Mouse (Mus musculus): ENCODE measurements at regions not wholly inside any gene's neighbourhood (a gene's known extent, or its start where the extent isn't known, plus 50 kb on each side); places are given as distances from the start of the nearest gene placed in this dataset.

DNA sequence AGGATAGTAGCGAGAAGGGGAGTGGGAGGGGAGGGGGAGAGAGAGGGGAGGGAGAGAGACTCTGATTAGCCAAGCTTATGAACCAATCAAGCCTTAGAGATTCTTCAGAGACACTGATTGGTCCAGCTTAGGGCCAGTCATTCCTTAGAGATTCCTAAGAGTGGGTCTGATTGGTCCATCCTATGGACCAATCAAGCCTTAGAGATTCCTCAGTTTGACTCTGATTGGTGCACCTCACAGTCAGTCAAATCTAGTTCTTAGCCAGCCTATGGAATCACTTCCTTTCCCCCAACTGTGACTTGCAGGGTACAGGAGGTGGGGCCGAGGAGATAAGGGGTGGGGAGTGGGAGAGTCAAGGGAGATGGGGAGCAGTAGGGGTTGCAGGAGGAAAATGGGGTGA lies 152.8 kb downstream of the Suds3 start:
- DNase-seq = no peak
- Histone ChIP-seq H3K36me3 (no peaks in the 10 kb centered on the region), H3K9me3 (replicated peaks) (peaks cover 26% of the 10 kb centered on the region), H3K9ac (no peak overlapping the region), H3K4me3 (replicated peaks) (no peak overlapping the region), H3K4me2 (no peak overlapping the region), H3K27ac (no peak overlapping the region), H3K4me1 (replicated peaks) (no peaks in the 10 kb centered on the region), H3K27me3 (no peaks in the 10 kb centered on the region)
- ATAC-seq (ENCODE audit: low read depth) = no peak
- WGBS (ENCODE audit: insufficient replicate concordance) = 53% methylated on average over 2 of the region's 2 CpGs

DNA sequence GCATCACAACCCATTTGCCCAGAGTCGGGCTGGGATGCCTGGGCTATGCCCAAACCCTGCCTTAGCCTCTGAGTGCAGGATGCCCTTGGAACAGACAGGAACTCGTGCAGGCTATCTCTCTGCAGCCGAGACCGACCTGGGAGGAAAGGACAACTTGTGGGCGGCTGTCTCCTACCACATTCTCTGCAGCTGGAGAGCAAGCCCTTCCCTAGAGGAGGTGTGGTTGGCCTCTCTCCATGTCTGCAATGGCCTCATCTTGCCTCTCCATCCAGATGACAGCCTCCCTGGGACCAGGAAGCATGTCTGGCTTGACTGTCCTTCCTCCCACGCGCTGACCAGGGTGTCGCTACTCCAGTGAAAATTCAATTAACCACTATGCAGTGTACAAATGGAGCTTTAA lies 155.9 kb downstream of the Suds3 start:
- no peaks in the 10 kb centered on the region for H3K36me3 ChIP-seq
- no peak overlapping the region for H3K9ac ChIP-seq
- ATAC-seq (ENCODE audit: low read depth) (no peak), DNase-seq (no peak)
- H3K4me3 ChIP-seq (replicated peaks) = no peak overlapping the region
- H3K27ac ChIP-seq = no peak overlapping the region
- 50% methylated on average over 8 of the region's 8 CpGs for WGBS (ENCODE audit: insufficient replicate concordance)
- no peaks in the 10 kb centered on the region for H3K27me3 ChIP-seq
- H3K9me3 ChIP-seq (replicated peaks) = peaks cover 43% of the 10 kb centered on the region
- no peak overlapping the region for H3K4me2 ChIP-seq
- H3K4me1 ChIP-seq (replicated peaks) = no peaks in the 10 kb centered on the region

DNA sequence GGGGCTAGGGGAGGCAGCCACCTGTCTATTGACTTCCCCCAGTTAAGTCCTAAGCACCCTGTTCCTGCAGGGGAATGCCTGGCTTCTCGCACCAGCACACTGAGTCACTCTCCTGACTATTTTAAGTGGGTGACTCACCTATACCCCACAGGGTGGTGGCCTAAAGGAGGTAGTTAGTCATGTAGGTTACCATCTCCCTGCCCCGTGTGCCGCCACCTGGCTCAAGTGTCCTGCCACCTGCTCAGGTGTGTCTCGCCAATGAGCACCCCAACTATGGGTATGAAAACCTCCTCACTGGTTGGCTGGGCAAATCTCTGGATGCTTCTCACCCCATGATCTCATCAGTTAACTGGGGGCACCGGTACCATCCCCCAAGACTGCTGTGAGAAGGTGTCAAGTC lies 157.8 kb downstream of the Suds3 start:
- DNase-seq = no peak
- no peak overlapping the region for H3K4me3 ChIP-seq (replicated peaks)
- H3K9me3 ChIP-seq (replicated peaks) = peaks cover 45% of the 10 kb centered on the region
- H3K4me1 ChIP-seq (replicated peaks) = no peaks in the 10 kb centered on the region
- H3K36me3 ChIP-seq = no peaks in the 10 kb centered on the region
- no peak overlapping the region for H3K4me2 ChIP-seq
- H3K27me3 ChIP-seq = no peaks in the 10 kb centered on the region
- H3K9ac ChIP-seq = no peak overlapping the region
- whole genome bisulfite sequencing (ENCODE audit: insufficient replicate concordance) = 63% methylated on average over 5 of the region's 5 CpGs
- no peak for ATAC-seq (ENCODE audit: low read depth)
- no peak overlapping the region for H3K27ac ChIP-seq

DNA sequence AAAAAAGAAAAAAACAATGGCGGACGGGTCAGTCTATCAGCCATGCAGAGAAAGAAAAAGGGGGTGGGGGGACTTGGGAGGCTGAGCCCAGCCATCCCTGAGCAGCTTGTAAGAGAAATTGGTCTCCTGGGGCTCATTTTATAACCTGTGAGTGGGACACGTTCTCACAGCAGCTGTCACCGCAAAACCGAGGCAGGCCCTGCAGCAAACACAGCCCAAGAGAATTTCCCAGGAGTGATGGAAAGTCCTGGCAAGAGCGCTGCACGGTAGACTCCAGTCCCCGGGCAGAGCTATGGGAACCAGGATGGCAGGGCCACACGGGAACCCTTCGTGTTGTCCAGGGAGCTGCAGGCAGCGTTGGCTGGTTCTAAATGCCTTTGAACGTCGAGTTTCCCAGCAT lies 159.3 kb downstream of the Suds3 start:
- DNase-seq (no peak), ATAC-seq (ENCODE audit: low read depth) (no peak)
- Histone ChIP-seq H3K4me2 (no peak overlapping the region), H3K9ac (no peak overlapping the region), H3K27ac (no peak overlapping the region), H3K4me3 (replicated peaks) (no peak overlapping the region), H3K27me3 (no peaks in the 10 kb centered on the region), H3K36me3 (no peaks in the 10 kb centered on the region), H3K9me3 (replicated peaks) (peaks cover 34% of the 10 kb centered on the region), H3K4me1 (replicated peaks) (no peaks in the 10 kb centered on the region)
- 61% methylated on average over 13 of the region's 13 CpGs for WGBS (ENCODE audit: insufficient replicate concordance)

DNA sequence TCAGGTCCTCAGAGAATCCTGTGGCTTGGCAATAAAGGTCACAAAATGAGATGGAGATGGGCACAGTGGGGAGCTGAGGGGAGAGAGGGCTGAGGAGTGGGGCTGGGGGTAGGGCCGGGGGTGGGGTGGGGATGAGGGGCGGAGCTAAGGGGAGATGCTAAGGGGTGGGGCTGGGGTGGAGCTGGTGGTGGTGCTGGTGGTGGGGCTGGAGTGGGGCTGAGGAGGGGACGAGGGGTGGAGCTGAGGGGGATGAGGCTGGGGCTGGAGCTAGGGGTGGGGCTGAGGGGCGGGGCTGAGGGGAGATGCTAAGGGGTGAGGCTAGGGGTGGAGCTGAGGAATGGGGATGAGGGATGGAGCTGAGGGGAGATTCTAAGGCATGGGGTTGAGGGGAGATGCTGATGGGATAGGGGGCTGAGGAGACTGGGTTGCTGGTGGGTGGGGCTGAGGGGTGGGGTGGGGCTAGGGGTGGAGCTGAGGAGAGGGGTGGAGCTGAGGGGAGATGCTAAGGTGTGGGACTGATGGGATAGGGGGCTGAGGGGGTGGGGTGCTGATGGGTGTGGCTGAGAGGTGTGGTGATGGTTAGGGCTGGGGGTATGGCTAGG lies 165.5 kb downstream of the Suds3 start:
- no peak for DNase-seq
- WGBS (ENCODE audit: insufficient replicate concordance) = 4% methylated on average over 4 of the region's 4 CpGs
- no peak for ATAC-seq (ENCODE audit: low read depth)

DNA sequence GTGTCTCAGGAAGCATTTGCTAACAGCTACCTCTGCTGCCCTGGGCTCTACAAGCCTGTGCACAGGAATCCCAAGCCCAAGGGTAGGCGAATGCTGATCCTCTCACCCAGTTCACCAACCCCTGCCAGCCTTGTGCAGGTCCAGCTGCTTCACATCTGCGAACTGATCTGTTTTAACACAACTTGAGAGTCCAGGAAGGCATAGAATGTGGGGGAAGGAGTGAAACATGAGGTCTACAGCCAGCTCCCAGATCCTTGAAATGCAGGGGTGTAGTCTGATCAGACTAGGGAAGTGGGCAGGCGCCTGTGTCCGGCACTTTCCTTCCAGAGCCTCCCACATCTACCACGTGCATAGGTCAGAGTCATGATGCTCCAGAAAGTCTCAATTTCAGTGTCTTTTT lies 181.3 kb downstream of the Suds3 start:
- H3K36me3 ChIP-seq = no peaks in the 10 kb centered on the region
- no peaks in the 10 kb centered on the region for H3K27me3 ChIP-seq
- no peak overlapping the region for H3K27ac ChIP-seq
- H3K9ac ChIP-seq = no peak overlapping the region
- peaks cover 35% of the 10 kb centered on the region for H3K9me3 ChIP-seq (replicated peaks)
- ATAC-seq (ENCODE audit: low read depth) (no peak), DNase-seq (no peak)
- H3K4me1 ChIP-seq (replicated peaks) = no peaks in the 10 kb centered on the region
- 44% methylated on average over 5 of the region's 5 CpGs for WGBS (ENCODE audit: insufficient replicate concordance)
- H3K4me2 ChIP-seq = no peak overlapping the region
- no peak overlapping the region for H3K4me3 ChIP-seq (replicated peaks)

More for the DNA sequence above, 165.5 kb downstream of the Suds3 start:
- no peaks in the 10 kb centered on the region for H3K36me3 ChIP-seq
- no peaks in the 10 kb centered on the region for H3K27me3 ChIP-seq
- H3K4me2 ChIP-seq = no peak overlapping the region
- H3K27ac ChIP-seq = no peak overlapping the region
- H3K4me3 ChIP-seq (replicated peaks) = no peak overlapping the region
- no peak overlapping the region for H3K9ac ChIP-seq
- H3K4me1 ChIP-seq (replicated peaks) = no peaks in the 10 kb centered on the region
- peaks cover 13% of the 10 kb centered on the region; the same call in 1 of the 2 replicates for H3K9me3 ChIP-seq (replicated peaks)

DNA sequence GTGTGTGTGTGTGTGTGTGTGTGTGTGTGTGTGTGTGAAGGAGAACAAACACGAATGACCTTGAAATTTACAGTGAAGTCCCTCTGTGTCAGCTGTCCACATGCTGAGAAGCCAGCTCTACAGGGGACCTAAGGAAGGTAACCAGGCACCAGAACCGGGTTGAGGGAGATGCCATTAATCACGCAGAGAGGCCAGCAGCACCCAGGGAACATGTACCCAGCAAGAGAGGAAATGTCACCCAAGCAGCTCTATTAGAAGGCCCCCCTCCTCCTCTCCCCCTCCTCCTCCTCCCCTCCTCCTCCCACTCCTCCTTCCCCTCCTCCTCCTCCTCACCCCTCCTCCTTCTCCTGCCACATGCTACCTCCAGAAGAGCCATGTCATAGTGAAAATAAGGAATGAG lies 181.8 kb downstream of the Suds3 start:
- DNase-seq = no peak
- Histone ChIP-seq H3K4me1 (replicated peaks) (no peaks in the 10 kb centered on the region), H3K4me3 (replicated peaks) (no peak overlapping the region), H3K9ac (no peak overlapping the region), H3K36me3 (no peaks in the 10 kb centered on the region), H3K9me3 (replicated peaks) (peaks cover 35% of the 10 kb centered on the region), H3K27ac (no peak overlapping the region), H3K27me3 (no peaks in the 10 kb centered on the region), H3K4me2 (no peak overlapping the region)
- 50% methylated on average over 2 of the region's 3 CpGs for WGBS (ENCODE audit: insufficient replicate concordance)
- ATAC-seq (ENCODE audit: low read depth) = no peak

DNA sequence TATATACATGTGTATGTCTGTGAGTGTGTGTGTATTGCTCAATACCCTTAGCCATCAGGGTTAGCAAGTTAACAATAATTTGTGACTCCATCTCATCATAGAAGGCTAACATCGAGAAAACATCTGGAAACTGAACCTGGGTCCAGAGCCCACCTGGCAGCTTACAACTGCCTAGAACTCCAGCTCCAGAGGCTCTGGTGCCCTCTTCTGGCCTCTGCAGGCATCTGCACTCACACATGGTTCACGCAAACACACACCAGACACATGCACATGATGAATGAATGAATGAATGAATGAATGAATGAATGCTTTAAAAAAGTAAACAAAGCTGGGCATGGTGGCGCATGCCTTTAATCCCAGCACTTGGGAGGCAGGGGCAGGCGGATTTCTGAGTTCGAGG lies 182.8 kb downstream of the Suds3 start:
- no peak for ATAC-seq (ENCODE audit: low read depth)
- Histone ChIP-seq H3K9ac (no peak overlapping the region), H3K36me3 (no peaks in the 10 kb centered on the region), H3K4me1 (replicated peaks) (no peaks in the 10 kb centered on the region), H3K4me3 (replicated peaks) (no peak overlapping the region), H3K4me2 (no peak overlapping the region), H3K27ac (no peak overlapping the region), H3K9me3 (replicated peaks) (peaks cover 26% of the 10 kb centered on the region), H3K27me3 (no peaks in the 10 kb centered on the region)
- DNase-seq = no peak
- 68% methylated on average over 5 of the region's 5 CpGs for WGBS (ENCODE audit: insufficient replicate concordance)

DNA sequence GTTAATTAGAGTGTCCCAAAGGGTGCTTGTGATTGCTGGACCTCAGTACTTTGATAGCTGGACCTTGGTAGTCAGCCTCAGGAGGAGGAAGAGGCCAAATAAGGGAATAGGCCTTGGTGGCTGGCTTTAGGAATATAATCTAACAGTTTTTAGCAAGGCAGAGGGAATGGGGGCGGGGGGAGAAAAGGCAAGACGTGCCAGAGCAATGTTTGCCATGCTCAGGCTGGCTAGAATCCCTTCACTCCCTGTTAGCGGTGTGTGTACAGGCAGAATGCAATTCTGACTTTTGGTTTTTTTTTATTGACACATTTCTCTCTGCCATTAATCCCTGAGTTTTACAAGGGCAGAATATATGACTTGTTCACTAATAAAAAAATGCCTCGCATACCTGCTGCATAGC lies 192.2 kb downstream of the Suds3 start:
- Histone ChIP-seq H3K36me3 (no peaks in the 10 kb centered on the region), H3K4me2 (no peak overlapping the region), H3K27me3 (no peaks in the 10 kb centered on the region), H3K9ac (no peak overlapping the region), H3K4me1 (replicated peaks) (no peaks in the 10 kb centered on the region), H3K4me3 (replicated peaks) (no peak overlapping the region), H3K27ac (no peak overlapping the region), H3K9me3 (replicated peaks) (peaks cover 19% of the 10 kb centered on the region; the same call in 1 of the 2 replicates)
- no peak for ATAC-seq (ENCODE audit: low read depth)
- no peak for DNase-seq
- WGBS (ENCODE audit: insufficient replicate concordance) = 50% methylated on average over 4 of the region's 4 CpGs

DNA sequence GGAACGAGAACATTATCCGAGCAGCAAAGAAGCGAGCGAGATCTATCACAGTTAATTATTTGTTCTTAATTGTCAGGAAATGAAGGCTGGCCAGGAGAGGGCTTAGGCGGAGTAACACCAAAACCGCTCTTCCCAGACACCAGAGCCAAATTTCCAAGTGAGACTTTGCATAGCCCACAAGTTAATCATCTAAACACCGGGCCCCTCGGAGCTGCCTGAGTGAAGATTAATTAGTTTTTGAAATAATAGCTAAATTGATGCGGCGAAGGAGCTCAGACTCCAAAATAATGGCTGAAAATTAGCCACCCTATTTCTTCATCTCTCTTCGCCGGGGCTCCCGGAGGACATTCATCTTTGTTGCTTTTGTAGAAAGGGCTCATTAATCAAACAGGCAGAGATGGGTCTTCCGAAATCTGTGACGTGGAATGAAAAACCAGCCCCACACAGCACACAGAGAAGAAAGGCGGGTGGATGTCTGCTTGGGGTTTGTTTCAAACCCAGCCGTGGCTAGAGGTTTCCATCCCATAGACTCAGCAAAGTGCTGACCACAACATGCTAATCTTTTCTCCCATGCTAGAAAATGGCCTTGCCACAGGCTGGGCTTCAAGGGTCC lies 193.7 kb downstream of the Suds3 start:
- Histone ChIP-seq H3K9ac (no peak overlapping the region), H3K36me3 (no peaks in the 10 kb centered on the region), H3K27me3 (no peaks in the 10 kb centered on the region), H3K4me2 (no peak overlapping the region), H3K4me1 (replicated peaks) (no peaks in the 10 kb centered on the region), H3K4me3 (replicated peaks) (no peak overlapping the region), H3K27ac (no peak overlapping the region), H3K9me3 (replicated peaks) (peaks cover 27% of the 10 kb centered on the region)
- ATAC-seq (ENCODE audit: low read depth) (no peak), DNase-seq (no peak)
- WGBS (ENCODE audit: insufficient replicate concordance) = 68% methylated on average over 17 of the region's 17 CpGs

DNA sequence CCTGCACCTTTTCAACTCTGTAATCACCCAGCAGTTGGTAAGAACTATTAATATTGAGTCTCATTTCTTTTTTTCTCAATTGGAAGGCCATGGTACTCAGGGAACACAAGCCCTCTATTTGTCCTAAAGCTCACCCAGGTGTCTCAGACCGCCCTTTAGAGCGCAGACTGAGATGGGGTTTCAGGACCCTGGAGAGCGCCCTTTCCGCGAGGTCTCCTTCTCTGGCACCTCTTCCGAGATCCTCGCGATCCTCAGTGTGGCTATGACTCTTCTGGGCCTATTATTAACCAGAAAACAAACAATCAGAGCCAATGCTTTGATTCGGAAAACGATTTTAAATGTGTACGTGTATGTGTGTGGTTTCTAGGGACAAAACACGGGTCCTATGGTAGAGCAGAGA lies 201.0 kb downstream of the Suds3 start:
- Histone ChIP-seq H3K36me3 (no peaks in the 10 kb centered on the region), H3K9ac (no peak overlapping the region), H3K4me2 (no peak overlapping the region), H3K4me3 (replicated peaks) (no peak overlapping the region), H3K27ac (no peak overlapping the region), H3K9me3 (replicated peaks) (peaks cover 36% of the 10 kb centered on the region), H3K27me3 (no peaks in the 10 kb centered on the region), H3K4me1 (replicated peaks) (no peaks in the 10 kb centered on the region)
- no peak for ATAC-seq (ENCODE audit: low read depth)
- DNase-seq = no peak
- 34% methylated on average over 12 of the region's 12 CpGs for WGBS (ENCODE audit: insufficient replicate concordance)

DNA sequence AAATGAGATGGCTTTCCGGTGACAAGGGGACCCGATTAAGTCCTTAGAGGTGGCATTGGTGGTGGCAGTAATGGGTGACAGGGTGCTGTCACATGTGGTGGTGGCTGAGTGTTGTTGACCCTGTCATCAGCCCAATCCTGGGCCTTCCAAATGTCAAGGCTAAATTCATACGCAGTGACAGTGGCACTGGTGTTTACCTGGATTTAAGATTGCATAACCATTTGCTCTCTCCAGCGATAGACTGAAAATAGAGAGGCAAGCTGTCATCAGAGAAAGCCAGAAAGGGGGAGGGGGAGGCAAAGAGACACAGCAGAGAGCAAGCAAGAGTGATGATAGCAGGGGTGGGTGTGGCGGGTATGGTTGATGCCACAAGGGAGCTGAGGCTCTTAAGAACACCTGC lies 215.1 kb downstream of the Suds3 start:
- no peaks in the 10 kb centered on the region for H3K4me1 ChIP-seq (replicated peaks)
- H3K4me3 ChIP-seq (replicated peaks) = no peak overlapping the region
- DNase-seq = no peak
- no peak overlapping the region for H3K4me2 ChIP-seq
- H3K27me3 ChIP-seq = no peaks in the 10 kb centered on the region
- ATAC-seq (ENCODE audit: low read depth) = no peak
- H3K9me3 ChIP-seq (replicated peaks) = peaks cover 17% of the 10 kb centered on the region
- 64% methylated on average over 5 of the region's 5 CpGs for WGBS (ENCODE audit: insufficient replicate concordance)
- H3K36me3 ChIP-seq = no peaks in the 10 kb centered on the region
- H3K9ac ChIP-seq = no peak overlapping the region
- no peak overlapping the region for H3K27ac ChIP-seq
